Mouse (Mus musculus) large intestine, adult 2 months (tissue): Measurements from ENCODE around the gene Rin1. TPM values are rescaled to one million over a fixed set of nuclear protein-coding genes. Genes with fewer than 3 reads are reported as not detected.
"Not testable (repeated sequence)": the region's sequence is repeated elsewhere in the genome, so short reads cannot be mapped to it uniquely, and the experiment has no call there.

Experiments used
- DNase-seq: peaks from one replicate; pipeline ENCODE4 v3.0.0-alpha.2; 2012; ENCODE audit warnings: low read depth, low spot score
- WGBS: fragments of 180-500 bp; shearing (Covaris S2); methylation state at CpG from one replicate; pipeline ENCODE4 v1.1.7; 2018; 5-methylcytosine and 5-hydroxymethylcytosine counted together
- polyA plus RNA-seq: library from polyadenylated mRNA; depleted of rRNA; stranded (reverse); fragments of >200 nt; gene quantifications from 2 replicates; pipeline ENCODE4 v1.2.3, GENCODE M21; 2012; rRNA removed

Rin1 gene
- 3.2 and 7.0 TPM in 2 replicates for polyA plus RNA-seq

DNA sequence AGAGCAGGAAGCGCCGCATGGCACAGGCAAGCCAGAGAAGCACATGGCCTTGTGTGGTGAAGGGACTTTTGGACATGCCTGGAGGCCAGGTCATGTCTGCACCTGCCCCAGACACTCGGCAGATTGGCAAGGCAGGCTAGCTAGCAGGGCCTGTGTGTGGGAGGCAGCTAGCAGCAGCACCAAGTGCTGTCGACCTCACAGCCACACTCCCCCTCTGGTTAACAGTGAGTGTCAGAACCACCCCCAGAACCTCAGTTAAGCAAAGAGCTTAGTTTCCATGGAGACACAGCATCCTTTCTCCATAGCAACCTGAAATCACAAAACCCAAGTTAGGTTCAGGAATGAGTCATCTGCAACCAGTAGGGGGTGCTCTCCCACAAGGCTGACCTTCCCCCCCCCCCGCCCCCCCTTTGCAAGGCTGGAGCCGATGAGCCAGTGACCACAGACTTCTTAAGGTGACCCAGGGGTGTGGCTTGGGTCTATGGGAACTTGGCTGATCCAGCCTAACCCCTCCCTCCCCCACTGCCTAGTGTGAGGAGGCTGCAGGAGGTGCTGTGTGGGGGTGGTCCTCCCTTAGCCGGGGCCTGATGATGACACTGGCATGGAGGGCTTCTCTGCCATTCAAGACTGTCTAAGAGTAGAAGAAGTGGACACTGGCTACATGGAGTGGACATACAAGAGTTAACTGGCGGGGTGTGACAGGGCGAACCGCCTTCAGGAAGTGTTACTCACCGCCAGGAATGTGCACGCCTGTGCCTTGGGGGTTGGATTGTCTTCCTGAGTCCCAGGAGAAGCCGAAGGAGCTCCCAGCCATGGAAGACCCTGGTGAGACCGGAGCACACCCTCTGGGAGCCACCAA lies at the start of gene Rin1:
TSS of gene Rin1 (plus strand) at position 435 of the 859 bp plus-strand sequence.
- WGBS, result 16% methylated on average over 14 of the region's 14 CpGs

DNA sequence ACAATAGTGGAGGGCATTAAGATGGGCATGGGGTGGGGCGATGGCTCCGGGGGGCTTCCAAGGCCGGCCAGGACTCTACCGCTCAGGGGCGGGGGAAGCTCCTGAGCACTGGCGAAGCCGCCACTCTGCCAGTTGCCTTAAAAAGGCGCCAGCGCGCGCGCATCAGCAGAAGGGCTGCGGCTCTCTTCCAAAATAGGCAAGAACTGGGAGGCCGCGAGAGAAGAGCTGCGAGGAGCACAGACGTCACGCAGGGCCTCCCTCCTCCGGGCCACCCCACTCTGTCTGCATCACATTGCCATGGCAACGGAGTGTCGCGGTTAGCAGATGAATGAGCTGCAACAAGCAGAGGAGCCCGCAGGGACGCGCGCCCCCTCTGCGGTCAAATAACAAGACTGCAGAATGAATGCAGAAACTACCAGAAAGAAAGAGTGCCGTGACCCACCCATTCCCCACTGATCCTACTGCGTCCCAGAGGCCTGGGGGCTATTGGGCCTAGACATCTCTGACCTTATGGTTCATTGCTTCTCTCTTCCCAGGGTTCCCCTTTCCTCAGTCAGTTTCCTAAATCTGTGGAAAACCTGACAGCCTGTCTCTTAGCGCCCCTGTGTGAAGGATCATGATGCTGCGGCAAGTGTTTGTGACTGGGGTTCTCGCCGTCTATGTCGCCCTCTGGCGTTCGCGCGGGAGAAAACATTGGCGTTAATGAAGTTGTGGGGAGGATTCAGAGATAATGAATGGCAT lies 48.4 kb upstream of the Rin1 start:
- DNase-seq, result no peak
- 2% methylated on average over 39 of the region's 39 CpGs for WGBS

More for the DNA sequence above, at the start of gene Rin1:
- DNase-seq, result no peak

DNA sequence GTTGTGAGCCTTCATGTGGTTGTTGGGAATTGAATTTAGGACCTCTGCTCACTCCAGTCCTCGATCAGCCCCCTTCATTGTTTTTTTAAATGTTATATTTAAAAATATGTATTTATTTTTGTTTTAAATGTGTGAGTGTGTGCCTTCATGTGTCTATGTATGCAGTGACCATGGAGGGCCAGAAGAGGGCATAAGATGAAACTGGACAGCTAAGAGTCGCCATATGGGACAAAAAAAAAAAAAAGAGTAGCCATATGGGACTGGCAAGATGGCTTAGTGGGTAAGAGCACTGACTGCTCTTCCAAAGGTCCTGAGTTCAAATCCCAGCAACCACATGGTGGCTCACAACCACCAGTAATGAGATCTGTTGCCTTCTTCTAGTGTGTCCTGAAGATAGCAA lies 46.6 kb upstream of the Rin1 start:
- 47% methylated on average over 2 of the region's 2 CpGs for WGBS
- DNase-seq, result not testable (repeated sequence)

DNA sequence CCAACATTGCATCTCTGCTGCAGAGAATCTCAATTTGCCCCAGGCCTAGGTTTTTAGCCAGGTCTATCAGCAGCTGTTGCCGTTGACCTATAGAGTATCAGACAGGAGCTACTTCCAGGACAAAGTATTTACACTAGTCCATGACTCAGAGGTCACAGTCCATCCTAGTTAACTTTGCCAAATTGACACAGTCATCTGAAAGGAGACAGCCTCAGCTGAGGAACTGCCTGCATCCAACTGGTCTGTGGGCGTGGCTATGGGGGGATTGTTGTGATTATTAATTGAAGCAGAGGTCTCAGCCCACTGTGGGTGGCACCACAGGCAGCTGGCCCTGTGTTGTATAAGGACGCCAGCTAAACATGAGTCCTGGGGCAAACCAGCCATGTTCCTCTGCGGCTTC lies 45.4 kb upstream of the Rin1 start:
- no peak for DNase-seq
- 36% methylated on average over 4 of the region's 4 CpGs for WGBS

DNA sequence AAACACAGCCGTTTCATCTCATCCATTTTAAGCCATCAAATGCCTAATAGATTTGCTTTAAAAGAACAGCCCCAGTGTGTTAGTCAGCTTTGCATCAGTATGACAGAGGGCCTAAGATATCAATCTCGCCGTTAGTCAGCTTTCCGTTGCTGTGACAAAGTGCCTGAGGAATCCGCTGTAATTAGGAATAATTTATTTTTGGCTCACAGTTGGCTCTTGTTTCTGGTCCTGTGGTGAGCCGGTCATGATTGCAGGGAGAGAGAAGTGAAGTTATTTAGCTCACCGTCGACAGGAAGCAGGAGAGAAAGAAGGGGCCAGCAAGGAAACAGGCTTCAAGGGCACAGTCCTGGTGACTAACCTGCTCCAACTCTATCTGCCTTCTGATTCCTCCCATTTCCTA lies 37.1 kb upstream of the Rin1 start:
- 55% methylated on average over 8 of the region's 8 CpGs for WGBS
- no peak for DNase-seq

DNA sequence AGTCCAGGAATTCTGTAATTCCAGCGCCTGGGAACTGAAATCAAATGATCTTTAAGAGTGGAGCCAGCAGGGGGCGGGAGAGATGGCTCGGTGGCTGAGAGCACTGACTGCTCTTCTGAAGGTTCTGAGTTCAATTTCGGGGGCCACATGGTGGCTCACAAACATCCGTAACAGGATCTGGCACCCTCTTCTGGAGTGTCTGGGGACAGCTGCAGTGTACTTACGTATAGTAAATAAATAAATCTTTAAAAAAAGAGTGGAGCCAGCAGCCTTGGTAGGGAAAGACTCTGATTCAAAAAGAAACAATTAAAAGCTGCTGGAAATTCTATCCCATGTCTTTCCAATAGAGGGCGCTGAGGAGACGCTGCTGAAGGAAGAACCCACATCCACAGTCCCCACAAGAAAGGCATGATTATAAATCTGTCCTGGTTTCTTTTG lies 35.3 kb upstream of the Rin1 start:
- DNase-seq, result no peak
- 13% methylated on average over 8 of the region's 8 CpGs for WGBS

DNA sequence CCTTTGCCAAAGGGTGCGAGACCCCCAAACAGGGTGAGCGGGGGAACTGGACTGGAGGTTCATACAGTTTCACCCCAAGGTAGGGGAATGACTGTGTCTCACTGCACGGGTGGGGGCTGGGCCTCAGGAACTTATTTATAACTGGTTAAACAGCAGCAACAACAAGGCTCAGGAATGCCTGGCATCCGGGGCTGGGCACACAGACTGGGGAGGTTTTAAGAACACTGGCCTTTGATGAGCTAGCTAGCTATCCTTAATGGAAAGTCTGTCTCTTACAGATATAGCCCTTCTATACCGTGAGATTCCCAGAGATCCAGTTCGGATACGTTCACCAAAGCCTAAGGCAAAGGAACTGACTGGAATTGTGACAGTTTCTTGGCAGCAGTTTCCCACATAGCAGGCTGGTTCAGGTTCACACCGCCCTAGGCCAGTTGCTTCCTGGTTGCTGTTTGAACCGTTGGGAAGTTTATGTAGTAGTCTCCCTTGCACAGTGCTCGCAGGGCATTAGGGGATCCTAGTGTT lies 34.0 kb upstream of the Rin1 start:
- no peak for DNase-seq
- WGBS, result 20% methylated on average over 10 of the region's 10 CpGs

DNA sequence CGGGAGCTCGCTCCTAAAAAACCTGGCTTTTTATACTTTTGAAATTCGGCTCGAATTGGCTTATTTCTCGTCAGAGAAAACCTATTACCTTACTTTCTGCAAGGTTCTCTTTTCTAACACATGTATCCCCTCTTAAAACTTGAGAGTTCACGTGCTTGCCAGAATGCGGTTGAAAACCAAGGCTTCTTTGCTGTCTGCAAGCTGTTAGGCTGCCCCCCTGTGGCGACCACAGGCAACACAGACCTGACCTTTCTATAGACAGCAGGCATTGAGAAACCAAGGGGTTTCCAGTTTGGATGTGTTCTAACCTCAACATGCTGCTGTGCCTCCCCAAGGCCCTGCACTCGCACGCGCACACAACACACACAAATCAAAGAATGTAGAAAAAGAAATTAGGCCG lies 33.5 kb upstream of the Rin1 start:
- 16% methylated on average over 12 of the region's 12 CpGs for WGBS
- no peak for DNase-seq

DNA sequence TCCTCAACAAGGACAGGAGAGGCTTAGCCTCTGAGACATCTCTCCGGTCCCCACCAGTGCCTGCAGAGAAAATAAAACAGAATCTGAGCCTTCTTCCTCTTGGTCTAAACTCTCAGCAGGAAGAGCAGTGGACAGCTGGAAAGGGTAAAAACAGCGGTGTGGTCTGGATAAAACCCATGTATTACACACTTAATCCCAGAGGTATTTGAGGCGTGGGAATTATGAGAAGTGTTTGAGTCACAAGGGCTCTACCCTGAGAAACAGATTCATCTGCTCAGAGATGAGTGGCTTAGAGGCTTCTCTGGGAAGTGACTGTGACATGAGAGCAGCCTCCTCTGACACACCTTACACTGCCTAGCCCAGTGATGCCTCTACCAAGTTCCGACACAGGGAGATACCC lies 32.7 kb upstream of the Rin1 start:
- no peak for DNase-seq
- 83% methylated on average over 4 of the region's 4 CpGs for WGBS

DNA sequence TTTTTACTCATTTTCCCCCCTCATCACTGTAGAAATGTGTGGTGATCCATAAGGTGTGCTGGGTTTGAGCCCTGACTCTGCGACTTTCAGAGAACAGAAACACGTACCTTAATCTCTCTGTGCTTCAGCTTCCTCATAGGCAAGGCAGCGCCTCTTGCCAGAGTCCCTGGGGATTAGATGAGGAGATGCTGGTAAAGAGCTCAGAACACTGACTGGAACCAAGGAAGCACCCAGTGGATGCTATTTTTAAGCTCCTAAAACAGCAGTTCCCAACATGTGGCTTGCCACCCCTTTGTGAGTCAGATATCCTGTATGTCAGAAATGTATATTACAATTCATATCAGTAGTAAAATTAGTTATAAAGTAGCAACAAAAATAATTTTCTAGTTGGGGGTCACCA lies 32.1 kb upstream of the Rin1 start:
- WGBS, result 81% methylated on average over 3 of the region's 3 CpGs
- DNase-seq, result no peak

DNA sequence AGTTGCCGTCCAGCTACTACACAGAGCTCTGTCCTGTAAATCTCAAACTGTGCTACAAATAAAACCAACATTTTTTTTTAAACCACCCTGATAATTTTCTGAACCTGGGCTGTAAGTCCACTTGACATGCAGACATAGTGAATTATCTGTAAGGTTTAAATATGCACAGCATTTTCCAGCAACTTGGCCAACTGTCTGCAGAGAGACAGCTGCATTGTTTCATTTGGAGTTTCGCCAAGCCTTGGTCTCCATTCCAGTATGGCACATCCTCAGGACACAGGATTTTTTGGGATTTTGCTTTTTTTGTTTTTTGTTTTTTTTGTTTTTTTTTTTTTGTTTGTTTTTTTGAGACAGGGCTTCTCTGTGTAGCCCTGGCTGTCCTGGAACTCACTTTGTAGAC lies 28.9 kb upstream of the Rin1 start:
- WGBS, result 82% methylated on average over 2 of the region's 2 CpGs
- DNase-seq, result no peak

DNA sequence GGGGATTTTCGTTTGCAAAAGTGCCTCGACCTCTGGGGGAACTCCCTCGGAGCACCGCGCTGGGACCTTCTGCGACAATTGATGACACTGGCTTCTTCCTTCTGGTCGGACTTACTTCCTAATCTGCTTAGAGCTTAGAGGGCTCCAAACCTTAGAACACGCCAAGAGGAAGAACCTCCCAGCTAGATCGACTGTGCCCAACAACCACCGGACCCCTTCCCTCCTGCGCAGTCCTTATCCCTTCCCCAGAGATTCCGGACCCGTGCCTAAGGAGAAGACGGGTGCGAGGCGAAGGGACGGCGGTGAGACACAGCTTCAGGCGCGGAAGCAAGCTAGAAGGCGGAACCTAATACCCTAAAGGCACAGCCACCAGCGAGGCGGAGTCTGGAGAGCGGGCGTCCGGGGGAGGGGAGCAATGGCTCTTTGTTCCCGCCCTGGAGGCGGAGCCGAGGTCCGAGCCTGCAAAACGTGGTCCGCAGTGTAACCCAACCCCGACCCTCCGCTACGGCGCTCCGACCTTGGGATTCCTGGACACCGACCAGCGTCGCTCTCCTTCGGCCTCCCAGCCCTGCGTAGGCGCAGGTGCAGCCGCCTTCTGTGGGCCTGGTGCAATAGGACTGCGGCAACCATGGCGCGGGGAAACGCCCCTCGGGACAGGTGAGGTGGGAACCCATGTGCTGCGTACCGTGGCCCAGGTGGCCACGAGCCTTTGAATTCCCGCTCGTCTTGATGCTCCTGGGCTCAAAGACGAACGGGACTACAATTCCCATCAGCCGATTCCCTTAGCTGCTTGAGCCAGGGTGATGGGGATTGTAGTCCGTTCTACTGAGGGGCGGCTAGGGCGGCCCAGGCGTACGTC lies 26.4 kb upstream of the Rin1 start, which contains the start of gene Slc29a2:
TSS of gene Slc29a2 (plus strand) at position 240 of the 859 bp plus-strand sequence.
- under 1% methylated on average over 62 of the region's 62 CpGs for WGBS

DNA sequence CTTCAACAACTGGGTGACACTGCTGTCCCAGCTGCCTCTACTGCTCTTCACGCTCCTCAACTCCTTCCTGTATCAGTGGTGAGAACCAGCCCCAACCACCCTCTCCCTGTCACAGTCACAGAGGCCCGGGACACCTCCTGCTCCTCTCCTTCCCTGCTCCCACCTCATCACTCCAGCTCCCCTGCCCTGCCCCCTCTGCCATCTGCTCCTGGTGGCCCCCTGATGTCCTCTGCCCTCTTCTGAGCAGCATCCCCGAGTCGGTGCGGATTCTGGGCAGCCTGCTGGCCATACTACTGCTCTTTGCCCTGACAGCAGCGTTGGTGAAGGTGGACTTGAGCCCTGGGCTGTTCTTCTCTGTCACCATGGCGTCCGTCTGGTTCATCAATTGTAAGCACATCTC lies 24.2 kb upstream of the Rin1 start:
- WGBS, result 91% methylated on average over 8 of the region's 8 CpGs

More for the DNA sequence above, 26.4 kb upstream of the Rin1 start, which contains the start of gene Slc29a2:
- DNase-seq, result no peak

DNA sequence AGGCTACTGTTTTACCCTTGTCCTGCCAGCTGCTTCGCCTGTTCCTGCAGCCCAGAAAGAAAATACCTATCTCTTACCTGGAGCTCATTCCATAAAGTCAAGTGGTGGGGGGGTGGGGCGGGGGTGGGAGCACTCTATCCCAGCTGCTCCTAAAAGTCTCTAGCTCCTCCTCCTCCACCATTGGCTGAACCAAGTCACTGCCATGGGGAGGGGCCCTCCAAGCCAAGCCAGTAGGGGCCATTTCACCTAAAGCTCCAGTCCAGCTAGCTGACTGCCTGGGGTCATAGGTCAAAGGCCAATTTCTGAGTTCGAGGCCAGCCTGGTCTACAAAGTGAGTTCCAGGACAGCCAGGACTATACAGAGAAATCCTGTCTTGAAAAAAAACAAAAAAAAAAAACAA lies 17.6 kb upstream of the Rin1 start:
- DNase-seq, result no peak
- 83% methylated on average over 3 of the region's 3 CpGs for WGBS

More for the DNA sequence above, 24.2 kb upstream of the Rin1 start:
- DNase-seq, result no peak

DNA sequence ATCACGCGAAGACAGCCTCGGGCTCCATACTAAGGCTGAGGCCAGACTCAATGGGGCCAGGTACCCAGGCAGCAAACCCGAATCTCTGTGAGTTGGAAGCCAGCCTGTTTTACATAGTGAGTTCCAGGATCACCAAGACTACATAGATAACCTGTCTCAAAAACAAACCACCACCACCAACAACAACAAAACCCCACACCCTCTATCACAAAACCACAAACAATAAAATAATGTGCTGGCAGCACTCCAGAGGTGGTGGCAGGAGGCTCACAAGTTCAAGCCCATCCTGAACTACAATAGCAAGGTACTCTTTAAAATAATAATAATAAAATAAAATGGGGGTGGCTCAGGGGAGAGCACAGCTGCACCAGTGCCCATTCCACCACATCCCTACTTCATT lies 13.7 kb upstream of the Rin1 start:
- WGBS, result 80% methylated on average over 4 of the region's 4 CpGs
- DNase-seq, result no peak

DNA sequence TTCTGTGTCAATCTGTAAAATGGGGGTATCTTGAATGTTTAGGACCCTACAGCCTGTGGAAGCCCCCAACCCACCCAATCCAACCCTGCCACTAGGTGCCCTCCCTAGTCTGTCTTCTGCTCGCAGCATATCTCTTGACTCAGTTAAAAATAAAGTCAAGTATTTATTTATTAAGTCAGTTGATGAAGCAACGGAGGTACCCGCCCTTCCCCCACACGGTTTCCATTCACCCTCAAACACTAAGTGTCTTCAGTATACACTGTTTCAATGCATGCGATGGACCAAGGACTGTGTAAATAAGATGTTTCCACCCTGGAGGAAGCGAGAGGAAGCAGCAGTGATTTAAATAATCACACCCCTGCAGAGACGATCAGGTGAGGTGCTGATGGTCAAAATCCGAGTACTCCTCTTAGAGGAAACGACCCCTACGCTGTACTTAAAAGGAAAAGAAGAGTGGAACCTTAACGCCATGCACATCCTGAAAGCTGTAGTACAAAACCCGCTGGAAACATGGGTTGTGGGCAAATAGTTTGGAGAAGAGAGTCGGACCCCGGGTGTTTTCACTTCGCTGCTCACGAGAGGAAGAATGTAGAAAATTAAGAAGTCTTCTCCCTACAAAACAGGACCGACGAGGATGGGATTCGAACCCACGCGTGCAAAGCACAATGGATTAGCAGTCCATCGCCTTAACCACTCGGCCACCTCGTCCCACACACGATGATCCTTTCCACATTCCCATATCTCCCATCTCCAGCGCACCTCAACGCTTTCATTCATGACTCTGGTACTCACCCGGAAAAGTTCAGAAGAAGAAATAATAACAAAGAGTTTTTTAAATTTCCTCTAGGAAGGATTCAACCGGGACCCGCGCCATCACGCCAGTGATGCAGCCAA lies 12.4 kb upstream of the Rin1 start:
- WGBS, result 4% methylated on average over 32 of the region's 32 CpGs
- no peak for DNase-seq

DNA sequence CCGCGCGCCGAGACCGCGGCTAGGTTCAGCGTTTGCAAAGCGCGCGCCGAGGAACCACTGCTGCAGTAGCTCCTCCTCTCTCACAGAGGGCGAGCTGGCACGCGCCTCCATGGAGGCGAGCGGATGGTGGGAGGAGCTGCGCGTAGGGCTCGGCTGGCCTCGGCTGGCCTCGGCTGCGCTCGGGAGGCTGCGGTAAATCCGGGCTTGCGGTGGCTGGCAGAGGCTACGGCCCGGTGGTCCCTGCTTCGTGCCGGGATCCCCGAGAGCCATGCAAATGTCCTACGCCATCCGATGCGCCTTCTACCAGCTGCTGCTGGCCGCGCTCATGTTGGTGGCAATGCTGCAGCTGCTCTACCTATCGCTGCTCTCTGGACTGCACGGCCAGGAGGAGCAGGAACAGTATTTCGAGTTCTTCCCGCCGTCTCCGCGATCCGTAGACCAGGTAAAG lies 11.5 kb upstream of the Rin1 start, which contains the start of the genes B4gat1 and AC124502.3:
TSS of gene B4gat1 (plus strand) at position 118 of the 448 bp plus-strand sequence.
TSS of gene AC124502.3 (plus strand) at position 183 of the 448 bp plus-strand sequence.
- no peak for DNase-seq
- 0% methylated on average over 44 of the region's 44 CpGs for WGBS
